Mouse (Mus musculus) thymus, postnatal 0 days (tissue): ENCODE data around the gene Gm13030. TPM values are rescaled to one million over a fixed set of nuclear protein-coding genes. Genes with fewer than 3 reads are reported as not detected.

Source experiments
- polyA plus RNA-seq: library from polyadenylated mRNA; unstranded; fragments of >200 nt; fragmentation: Nextera tagmentation; extraction: Ambion mirVana; gene quantifications from 2 replicates; pipeline ENCODE4 v1.2.1, GENCODE M21; 2015

Gm13030 gene
- polyA plus RNA-seq, 1 experiment from 2014 or later = not detected

Other genes with a start within 250 kb of the Gm13030 start
- not detected in 2 replicates for gene Vwa5b1, start 238.1 kb downstream of the Gm13030 start, polyA plus RNA-seq
- gene Pla2g2c, start 149.2 kb downstream of the Gm13030 start, polyA plus RNA-seq = 0.15 and 0.25 TPM in 2 replicates
- gene Ubxn10, start 136.8 kb downstream of the Gm13030 start, polyA plus RNA-seq = 0.41 and 0.46 TPM in 2 replicates
- gene Pla2g2f, start 116.3 kb downstream of the Gm13030 start, polyA plus RNA-seq = 0.15 and 0.25 TPM in 2 replicates
- gene Pla2g2d, start 98.2 kb downstream of the Gm13030 start, polyA plus RNA-seq = 0.40 and 0.47 TPM in 2 replicates
- gene Pla2g5, start 10.5 kb downstream of the Gm13030 start, polyA plus RNA-seq = 0.16 and 0.17 TPM in 2 replicates
- 1.1 and 1.2 TPM in 2 replicates for gene Pla2g2e, start 4.0 kb upstream of the Gm13030 start, polyA plus RNA-seq
- 3.9 and 4.4 TPM in 2 replicates for gene Otud3, start 40.0 kb upstream of the Gm13030 start, polyA plus RNA-seq
- gene Rnf186, start 93.1 kb upstream of the Gm13030 start, polyA plus RNA-seq = 0.61 and 1.1 TPM in 2 replicates
- gene Tmco4, start 98.9 kb upstream of the Gm13030 start, polyA plus RNA-seq = 10.7 and 11.4 TPM in 2 replicates
- gene Htr6, start 201.6 kb upstream of the Gm13030 start, polyA plus RNA-seq = not detected in 2 replicates
- gene Nbl1, start 219.0 kb upstream of the Gm13030 start, polyA plus RNA-seq = 19.8 and 20.9 TPM in 2 replicates